Mouse (Mus musculus) heart, postnatal 10 days (tissue): ENCODE measurements around the gene Hsf4. TPM values are rescaled to one million over a fixed set of nuclear protein-coding genes. Genes with fewer than 3 reads are reported as not detected.
"Not testable (repeated sequence)": the region's sequence is repeated elsewhere in the genome, so short reads cannot be mapped to it uniquely, and the experiment has no call there.

ENCODE experiments used
- DNase-seq, 2 experiments: peaks; one replicate each; pipeline ENCODE4 v3.0.0; 2021
- intact Hi-C: fragments of 180-260 bp; cut with DNase I; formaldehyde crosslinking; loops from one replicate; pipeline ENCODE4 v1.15.1; 2025
- total RNA-seq, 2 experiments: library from RNA; stranded (reverse); gene quantifications; 2 replicates each; pipeline ENCODE4 v1.2.3; 2021

Hsf4 gene
- under 1 TPM; 0.84 to 0.94 TPM for total RNA-seq

DNA sequence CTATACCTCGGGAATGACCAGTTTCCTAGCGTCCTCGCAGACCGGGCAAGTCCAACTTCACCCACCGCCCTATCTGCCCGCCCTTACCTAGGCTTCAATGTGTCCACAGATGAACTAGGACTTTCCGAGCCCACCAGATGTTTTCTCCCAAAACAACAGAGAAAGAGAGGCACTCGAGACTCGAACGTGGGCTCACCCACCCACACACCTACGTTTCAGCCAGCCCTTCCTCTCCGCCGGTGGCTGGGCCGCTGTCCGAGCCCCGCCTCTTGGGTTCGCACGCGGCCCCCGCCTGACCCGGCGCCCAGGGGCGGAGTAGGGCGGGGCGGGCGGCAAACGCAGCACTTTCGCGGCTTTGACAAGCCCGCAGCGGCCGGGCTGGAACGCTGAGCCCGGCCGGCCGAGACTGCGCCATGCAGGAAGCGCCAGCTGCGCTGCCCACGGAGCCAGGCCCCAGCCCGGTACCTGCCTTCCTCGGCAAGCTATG is at the start of gene Hsf4:
Gene Hsf4 (plus strand): TSS at position 341 of the 487 bp plus-strand sequence.
- DNase-seq: peak; percentile 69 to 74
- intact Hi-C loops: loop anchor here (2.0 kb wide), 1 partner anchor 19 kb away; the partner anchor contains the start of gene 4931428F04Rik

DNA sequence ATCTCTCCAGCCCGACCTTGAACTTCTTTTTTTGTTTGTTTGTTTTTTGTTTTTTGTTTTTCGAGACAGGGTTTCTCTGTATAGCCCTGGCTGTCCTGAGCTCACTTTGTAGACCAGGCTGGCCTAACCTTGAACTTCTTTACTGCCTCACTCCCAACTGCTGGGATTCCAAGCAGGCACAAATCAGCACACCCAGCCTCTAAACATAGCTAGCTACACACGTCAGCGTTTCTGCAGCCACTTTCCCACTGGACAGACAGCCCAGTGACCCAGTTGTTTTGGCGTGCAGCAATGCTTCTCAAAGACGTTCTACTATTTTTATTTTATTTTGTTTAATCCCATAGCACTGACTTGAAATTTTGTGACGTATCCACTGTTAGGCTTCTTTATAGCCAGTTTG is 45.8 kb upstream of the Hsf4 start:
- intact Hi-C loops: no loop called here
- peak; percentile 12 to 30 for DNase-seq

GRCm38 (mm10) chr8:105224413-105225271 is 45.0 kb upstream of the Hsf4 start, which contains the start of gene D230025D16Rik:
Gene D230025D16Rik (plus strand): TSS chr8:105225145.
- intact Hi-C loops: no loop called here
- DNase-seq: peak; percentile 97 to 98

- intact Hi-C loops: no loop called here
- no peak for DNase-seq
Measured at GRCm38 (mm10) chr8:105225272-105225593, 44.4 kb upstream of the Hsf4 start.

GRCm38 (mm10) chr8:105225917-105226316 is 43.7 kb upstream of the Hsf4 start:
- intact Hi-C loops: no loop called here

DNA sequence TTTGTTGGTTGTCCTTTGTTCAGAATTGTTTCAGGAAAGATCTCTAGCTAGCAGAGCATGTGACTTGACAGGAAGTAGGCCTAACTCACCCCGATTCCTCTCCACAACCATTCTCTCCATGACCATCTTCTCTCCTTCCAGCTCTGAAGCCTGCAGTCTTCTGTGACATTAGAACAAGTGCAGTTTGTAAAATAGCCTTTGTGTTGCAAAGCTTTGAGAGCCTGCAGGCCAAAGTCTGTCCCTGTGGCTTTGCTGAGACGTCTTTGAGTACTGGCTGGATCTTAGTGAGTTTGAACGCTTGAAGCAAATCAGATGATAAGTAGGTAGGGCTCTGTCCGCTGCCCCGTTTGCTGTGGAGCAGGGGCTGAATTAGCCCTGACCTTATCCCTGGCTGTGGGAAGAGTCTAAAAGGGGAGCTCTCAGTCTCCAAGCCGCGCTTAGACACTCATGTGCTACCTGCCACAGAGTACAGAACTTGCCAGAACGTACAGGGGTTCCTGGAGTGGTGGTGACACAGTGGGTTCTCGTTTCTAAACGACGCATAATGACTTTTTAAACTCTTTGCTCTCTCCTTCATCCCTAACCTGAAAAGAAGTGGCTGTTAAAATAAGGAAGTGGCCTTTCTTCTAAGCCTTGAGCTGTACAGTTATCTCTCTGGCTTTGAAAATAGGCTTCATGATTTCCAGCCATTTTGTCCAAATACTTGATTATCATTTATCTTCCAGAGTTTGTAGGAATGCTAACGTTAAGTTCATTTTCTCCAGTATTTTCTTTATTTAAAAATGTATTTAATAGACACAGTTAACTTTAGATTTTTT is 37.9 kb upstream of the Hsf4 start:
- intact Hi-C loops: no loop called here

More at GRCm38 (mm10) chr8:105225917-105226316, 43.7 kb upstream of the Hsf4 start:
- DNase-seq: no peak

DNA sequence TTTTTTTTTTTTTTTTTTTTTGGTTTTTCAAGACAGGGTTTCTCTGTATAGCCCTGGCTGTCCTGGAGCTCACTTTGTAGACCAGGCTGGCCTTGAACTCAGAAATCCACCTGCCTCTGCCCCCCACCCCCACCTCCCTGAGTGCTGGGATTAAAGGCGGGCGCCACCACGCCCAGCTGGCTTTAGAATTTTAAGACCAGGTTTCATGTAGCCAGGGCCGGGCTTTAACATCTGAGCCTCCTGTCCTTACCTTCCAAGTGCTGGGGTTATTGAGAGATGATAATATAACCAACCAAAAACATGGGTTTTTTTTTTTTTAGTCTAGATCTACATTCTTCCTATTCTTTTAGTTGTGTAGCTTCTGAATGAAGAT is 37.3 kb upstream of the Hsf4 start:
- intact Hi-C loops, DNase-seq: not testable (repeated sequence)

More for the DNA sequence above, 37.9 kb upstream of the Hsf4 start:
- DNase-seq: no peak

GRCm38 (mm10) chr8:105233126-105233935 is 36.3 kb upstream of the Hsf4 start:
- intact Hi-C loops: no loop called here
- DNase-seq: no peak

GRCm38 (mm10) chr8:105235206-105235605 is 34.4 kb upstream of the Hsf4 start:
- intact Hi-C loops: no loop called here
- no peak for DNase-seq

GRCm38 (mm10) chr8:105237442-105238142 is 32.0 kb upstream of the Hsf4 start:
- intact Hi-C loops: no loop called here
- DNase-seq: no peak

DNA sequence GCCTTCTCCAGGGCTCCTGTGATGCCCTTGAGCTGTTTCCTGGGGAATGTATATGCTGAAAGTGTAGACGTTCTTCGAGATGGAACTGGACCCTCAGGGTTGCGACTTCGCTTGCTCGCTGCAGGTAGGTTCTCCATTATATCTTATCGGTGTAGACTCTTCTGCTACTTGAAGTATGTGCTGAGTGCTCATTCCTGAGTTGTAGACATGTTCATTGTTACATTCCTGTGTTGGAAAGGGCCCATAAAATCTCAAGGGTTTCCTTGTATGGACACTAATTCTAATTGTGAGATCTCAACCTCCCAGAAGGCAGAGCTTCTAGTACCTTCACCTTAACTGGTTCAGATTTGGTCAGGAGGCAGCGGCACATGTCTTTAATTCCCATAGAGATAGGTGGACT is 28.6 kb upstream of the Hsf4 start:
- DNase-seq: no peak
- intact Hi-C loops: no loop called here

DNA sequence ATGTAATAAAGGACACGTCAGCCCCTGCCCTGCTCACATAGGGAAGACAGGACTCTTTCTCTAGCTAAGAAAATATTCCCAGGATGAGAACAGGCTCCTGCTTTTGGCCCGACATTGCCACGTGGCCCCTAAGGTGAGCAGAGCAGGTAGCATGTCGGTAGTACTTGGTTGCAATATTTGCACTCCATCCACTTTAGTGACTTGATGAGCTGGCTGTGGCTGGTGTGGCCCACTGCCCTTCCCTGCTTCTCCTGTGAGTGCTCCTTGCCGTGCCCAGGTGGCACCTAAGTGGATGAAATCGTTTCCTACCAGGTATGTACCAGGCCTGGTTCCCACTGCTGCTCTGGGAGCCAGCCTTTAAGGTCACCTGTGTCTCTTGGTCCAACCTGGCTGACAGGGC is 17.6 kb upstream of the Hsf4 start:
- intact Hi-C loops: no loop called here
- DNase-seq: no peak

- intact Hi-C loops: no loop called here
- DNase-seq: no peak
Measured at GRCm38 (mm10) chr8:105252680-105253537, 16.7 kb upstream of the Hsf4 start.

- intact Hi-C loops: loop anchor here (1.0 kb wide), 1 partner anchor 30 kb away; no protein-coding TSS in a partner anchor
- no peak for DNase-seq
Measured at GRCm38 (mm10) chr8:105253766-105254151, 15.8 kb upstream of the Hsf4 start.

GRCm38 (mm10) chr8:105254152-105254965 is 15.2 kb upstream of the Hsf4 start:
- peak; percentile 92 to 95 for DNase-seq
- intact Hi-C loops: loop anchor here (1.0 kb wide), 1 partner anchor 29 kb away; no protein-coding TSS in a partner anchor

GRCm38 (mm10) chr8:105254966-105255350 is 14.6 kb upstream of the Hsf4 start, which contains the start of gene B3gnt9:
Gene B3gnt9 (minus strand): TSS chr8:105255153.
- intact Hi-C loops: loop anchor here (1.0 kb wide), 1 partner anchor 28 kb away; no protein-coding TSS in a partner anchor
- DNase-seq: peak; percentile 84 to 85

DNA sequence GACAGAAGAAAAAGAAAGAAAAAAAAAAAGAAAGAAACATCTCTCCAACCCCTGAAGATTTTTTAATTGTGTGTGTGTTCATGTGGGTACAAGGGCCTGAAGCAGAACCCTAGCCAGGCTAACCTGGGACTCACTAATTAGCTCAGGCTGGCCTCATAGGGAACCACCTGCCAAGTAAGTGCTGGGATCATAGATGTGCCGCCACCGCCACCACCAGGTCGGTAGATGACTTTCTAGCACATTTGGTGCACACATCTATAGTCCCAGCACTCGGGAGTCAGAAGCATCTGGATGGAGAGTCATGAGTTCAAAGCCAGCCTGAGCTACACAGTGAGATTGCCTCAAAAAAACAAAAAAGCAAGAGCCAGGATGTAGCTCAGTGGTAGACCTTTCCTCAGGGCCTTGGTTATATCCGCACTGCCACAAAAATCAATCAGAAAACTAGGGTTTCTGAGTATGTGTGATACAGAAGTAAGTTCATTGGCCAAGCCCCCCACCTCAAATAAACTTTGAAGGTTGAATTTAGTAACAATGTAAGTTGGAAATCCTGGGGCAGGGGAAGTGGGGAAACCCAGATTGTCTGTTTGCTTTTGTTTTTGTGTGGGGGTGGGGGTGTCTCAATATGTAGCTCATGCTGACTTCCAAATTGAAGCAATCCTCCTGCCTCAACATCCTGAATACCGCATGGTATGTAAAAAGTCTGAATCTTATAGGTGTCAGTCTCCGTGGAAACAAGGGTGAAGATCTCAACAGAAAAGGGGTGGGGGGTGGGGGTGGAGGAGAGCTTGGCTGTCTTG is 12.1 kb upstream of the Hsf4 start:
- intact Hi-C loops: no loop called here
- no peak for DNase-seq
